Mouse (Mus musculus) cerebellum, adult 2 months (tissue): ENCODE measurements around the gene Casd1.
"Not testable (repeated sequence)": the region's sequence is repeated elsewhere in the genome, so short reads cannot be mapped to it uniquely, and the experiment has no call there.

Experiments used
- CTCF ChIP-seq: fragments of 200-500 bp; IDR thresholded peaks from 2 replicates; pipeline ENCODE4 v1.5.1; 2011; ENCODE audit warnings: low read depth, mild to moderate bottlenecking, control low read depth, low read length, moderate library complexity, borderline replicate concordance; ENCODE audit not compliant: insufficient read depth
- POLR2A ChIP-seq: fragments of 200-500 bp; IDR thresholded peaks from 2 replicates; pipeline ENCODE4 v1.6.1; 2011; ENCODE audit warnings: low read length, control low read depth, borderline replicate concordance; ENCODE audit not compliant: insufficient read depth

GRCm38 (mm10) chr6:4653741-4654140 lies 53.1 kb downstream of the Casd1 start:
- TF ChIP-seq POLR2A, CTCF: not testable (repeated sequence)
